Mouse (Mus musculus): ENCODE results near the gene Cyld. TPM values are rescaled to one million over a fixed set of nuclear protein-coding genes. Genes with fewer than 3 reads are reported as not detected.

Cyld gene
- polyA plus RNA-seq, 1 experiment = not detected

DNA sequence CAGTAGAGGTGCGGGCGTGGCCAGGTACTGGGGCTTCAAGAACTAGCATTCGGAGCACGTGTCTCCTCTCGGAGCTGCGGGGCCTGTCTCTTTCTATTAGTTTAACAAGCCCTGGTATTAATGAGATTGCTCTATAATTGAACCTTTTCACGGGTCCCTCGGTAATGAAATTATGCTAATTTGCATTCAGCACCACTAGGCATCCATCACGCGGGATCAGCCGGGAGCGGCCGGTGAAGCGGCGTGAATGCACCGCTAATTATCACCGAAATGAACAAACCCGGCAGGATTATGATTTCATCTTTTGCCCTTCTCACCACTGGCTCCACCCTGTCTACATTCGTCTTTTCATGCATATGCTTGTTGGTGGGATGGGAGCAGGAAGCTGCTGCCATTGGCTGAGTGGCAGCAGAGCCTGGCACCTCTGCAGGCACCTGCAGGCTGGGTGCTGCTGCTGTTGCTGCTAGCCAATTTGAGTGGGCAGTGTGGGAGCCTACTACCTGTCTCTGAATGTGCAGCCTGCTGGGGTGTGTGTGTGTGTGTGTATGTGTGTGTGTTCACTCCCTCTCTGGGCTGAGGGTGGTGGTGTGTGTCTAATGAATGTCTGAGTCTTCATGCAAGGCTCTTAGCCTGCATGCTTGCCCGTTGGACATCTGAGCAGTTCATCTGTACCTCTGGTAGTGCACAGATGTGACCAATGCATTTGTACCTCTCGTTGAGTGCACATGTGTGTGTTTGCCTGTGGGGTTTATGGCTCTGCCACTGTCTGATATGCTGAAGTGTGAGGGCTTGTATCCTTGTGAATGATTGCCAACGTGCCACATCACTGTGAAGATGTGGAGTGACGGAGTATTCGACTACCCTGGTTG is 97.2 kb downstream of the Cyld start:
- Histone ChIP-seq H3K4me3 (ENCODE audit: insufficient read depth, low read depth, low read length) (no peak overlapping the region), H3K4me1 (ENCODE audit: control insufficient read depth, insufficient read depth, low read length) (peaks cover 29% of the 10 kb centered on the region), H3K27ac (ENCODE audit: insufficient read depth, low read depth, low read length) (peak overlapping the region; percentile 95)
- TF ChIP-seq CTCF (IDR thresholded peaks at IDR 0.05; ENCODE audit: insufficient read depth, low read depth, low read length) = no peak
- no peak for TF ChIP-seq POLR2A (IDR thresholded peaks at IDR 0.05; ENCODE audit: insufficient read depth, low read depth, low read length)
- WGBS = 47% methylated on average over 24 of the region's 24 CpGs

DNA sequence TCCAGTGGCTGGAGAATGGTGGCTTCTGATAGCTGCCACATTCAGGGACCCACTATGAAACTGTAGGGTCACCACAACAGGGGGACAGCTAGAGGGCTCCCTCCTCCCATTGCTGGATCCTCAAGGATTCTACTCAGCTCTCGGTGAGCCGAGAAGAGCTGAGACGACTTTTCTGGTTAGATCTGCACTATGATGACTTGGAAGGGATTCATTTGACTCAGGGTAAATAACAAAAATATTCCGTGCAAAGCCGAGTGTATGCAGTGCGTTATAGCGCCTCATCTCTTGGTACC is 97.7 kb downstream of the Cyld start:
- Histone ChIP-seq H3K27ac (ENCODE audit: insufficient read depth, low read depth, low read length) (peak overlapping the region; percentile 95), H3K4me3 (ENCODE audit: insufficient read depth, low read depth, low read length) (no peak overlapping the region), H3K4me1 (ENCODE audit: control insufficient read depth, insufficient read depth, low read length) (peaks cover 29% of the 10 kb centered on the region)
- no peak for TF ChIP-seq POLR2A (IDR thresholded peaks at IDR 0.05; ENCODE audit: insufficient read depth, low read depth, low read length)
- no peak for TF ChIP-seq CTCF (IDR thresholded peaks at IDR 0.05; ENCODE audit: insufficient read depth, low read depth, low read length)
- 57% methylated on average over 7 of the region's 7 CpGs for WGBS

DNA sequence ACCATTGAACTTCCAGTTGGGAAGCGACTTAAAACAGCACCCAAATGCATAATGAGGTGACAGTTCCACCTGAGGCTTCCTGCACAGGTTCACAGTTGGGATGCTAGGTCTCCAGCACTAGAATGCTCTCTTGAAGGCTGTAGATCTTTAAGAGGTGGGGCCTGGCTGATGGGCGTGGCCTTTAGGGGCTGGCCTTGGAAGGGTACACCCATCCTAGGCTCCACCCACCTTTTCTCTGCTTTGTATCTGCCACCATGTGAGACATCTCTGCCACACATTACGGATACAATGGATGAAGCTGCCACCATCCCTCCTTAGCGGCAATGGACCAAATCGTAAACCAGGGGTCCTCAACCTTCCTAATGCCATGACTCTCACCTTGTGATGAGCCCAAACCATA is 99.1 kb downstream of the Cyld start:
- Histone ChIP-seq H3K27ac (ENCODE audit: insufficient read depth, low read depth, low read length) (no peak overlapping the region), H3K4me1 (ENCODE audit: control insufficient read depth, insufficient read depth, low read length) (peaks cover 29% of the 10 kb centered on the region), H3K4me3 (ENCODE audit: insufficient read depth, low read depth, low read length) (no peak overlapping the region)
- TF ChIP-seq POLR2A (IDR thresholded peaks at IDR 0.05; ENCODE audit: insufficient read depth, low read depth, low read length) = no peak
- TF ChIP-seq CTCF (IDR thresholded peaks at IDR 0.05; ENCODE audit: insufficient read depth, low read depth, low read length) = no peak
- 89% methylated on average over 5 of the region's 5 CpGs for WGBS

DNA sequence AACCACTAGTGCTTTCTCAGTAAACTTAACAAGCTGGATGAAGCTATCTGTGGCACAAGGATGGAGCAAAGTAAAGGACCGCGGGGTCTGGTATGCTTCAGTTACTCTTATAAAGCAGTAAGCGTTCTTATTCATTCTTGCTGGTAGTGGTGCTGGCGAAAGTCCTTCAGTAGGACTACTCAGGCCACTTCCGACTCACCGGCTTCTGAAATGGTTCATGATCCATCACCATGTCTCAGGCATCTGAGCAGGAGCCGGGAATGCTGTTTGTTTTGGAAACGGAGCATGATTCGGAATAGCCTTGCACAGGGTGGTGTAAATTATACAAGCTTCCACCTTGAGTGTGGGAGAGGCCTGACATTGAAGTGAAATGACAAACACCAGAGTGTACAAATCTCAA is 99.8 kb downstream of the Cyld start:
- H3K4me1 ChIP-seq (ENCODE audit: control insufficient read depth, insufficient read depth, low read length) = peaks cover 24% of the 10 kb centered on the region
- no peak overlapping the region for H3K4me3 ChIP-seq (ENCODE audit: insufficient read depth, low read depth, low read length)
- WGBS = 94% methylated on average over 9 of the region's 9 CpGs
- TF ChIP-seq POLR2A (IDR thresholded peaks at IDR 0.05; ENCODE audit: insufficient read depth, low read depth, low read length) (no peak), CTCF (IDR thresholded peaks at IDR 0.05; ENCODE audit: insufficient read depth, low read depth, low read length) (no peak)
- H3K27ac ChIP-seq (ENCODE audit: insufficient read depth, low read depth, low read length) = no peak overlapping the region

Other genes with a start within 250 kb of the Cyld start
- gene Nkd1, start 175.7 kb upstream of the Cyld start, polyA plus RNA-seq (2012; ENCODE audit: insufficient read depth, insufficient read length, low replicate concordance, missing spikeins) = not detected in 2 replicates
- gene Snx20, start 60.9 kb upstream of the Cyld start, polyA plus RNA-seq (2012; ENCODE audit: insufficient read depth, insufficient read length, low replicate concordance, missing spikeins) = not detected in 2 replicates
- gene Nod2, start 49.7 kb upstream of the Cyld start, polyA plus RNA-seq (2012; ENCODE audit: insufficient read depth, insufficient read length, low replicate concordance, missing spikeins) = not detected in 2 replicates

Measured in olfactory bulb, adult 2 months (tissue).